Mouse (Mus musculus) limb, embryonic 13.5 days (tissue): ENCODE results near the gene Mafb. TPM values are rescaled to one million over a fixed set of nuclear protein-coding genes. Genes with fewer than 3 reads are reported as not detected.
A peak's percentile ranks its signal among the peaks of the same experiment; 100 is the strongest.

Source experiments
- ATAC-seq: fragments of 200-750 bp; cut with Nextera tagmentation; 2 replicates; pipeline ENCODE4 v1.8.0; 2017; ENCODE audit warnings: low read depth, moderate number of reproducible peaks, moderate TSS enrichment; ENCODE audit not compliant: low FRiP score
- H3K27ac ChIP-seq: fragments of 300-500 bp; sonication (generic); 2 replicates; pipeline ENCODE4 v1.5.1; 2015; ENCODE audit warnings: inconsistent platforms, mild to moderate bottlenecking, moderate library complexity
- H3K27me3 ChIP-seq: fragments of 300-500 bp; sonication (generic); 2 replicates; pipeline ENCODE4 v1.6.1; 2015; ENCODE audit warnings: mild to moderate bottlenecking, inconsistent platforms
- H3K36me3 ChIP-seq: fragments of 300-500 bp; sonication (generic); 2 replicates; pipeline ENCODE4 v1.6.1; 2015; ENCODE audit warnings: inconsistent platforms, mild to moderate bottlenecking, moderate library complexity
- H3K4me1 ChIP-seq: fragments of 300-500 bp; sonication (generic); 2 replicates; pipeline ENCODE4 v1.6.1; 2015; ENCODE audit warnings: inconsistent platforms
- H3K4me2 ChIP-seq: fragments of 300-500 bp; sonication (generic); replicated peaks from 2 replicates; pipeline ENCODE4 v1.6.1; 2015; ENCODE audit warnings: inconsistent platforms, mild to moderate bottlenecking, moderate library complexity
- H3K4me3 ChIP-seq: fragments of 300-500 bp; sonication (generic); 2 replicates; pipeline ENCODE4 v1.5.1; 2015; ENCODE audit warnings: moderate library complexity, mild to moderate bottlenecking, inconsistent platforms
- H3K9ac ChIP-seq: fragments of 300-500 bp; sonication (generic); 2 replicates; pipeline ENCODE4 v1.6.1; 2015; ENCODE audit warnings: mild to moderate bottlenecking, inconsistent platforms
- H3K9me3 ChIP-seq: fragments of 300-500 bp; sonication (generic); 2 replicates; pipeline ENCODE4 v1.6.1; 2016; ENCODE audit warnings: inconsistent platforms
- WGBS: fragments of 180-500 bp; shearing (Covaris S2); methylation state at CpG from one replicate; pipeline ENCODE4 v1.1.7; 2015; 5-methylcytosine and 5-hydroxymethylcytosine counted together
- polyA plus RNA-seq: library from polyadenylated mRNA; unstranded; fragments of >200 nt; fragmentation: Nextera tagmentation; extraction: Ambion mirVana; gene quantifications from 2 replicates; pipeline ENCODE4 v1.2.1, GENCODE M21; 2015

Gene Mafb
- polyA plus RNA-seq, 1 experiment from 2014 or later, result 30.9 TPM

DNA sequence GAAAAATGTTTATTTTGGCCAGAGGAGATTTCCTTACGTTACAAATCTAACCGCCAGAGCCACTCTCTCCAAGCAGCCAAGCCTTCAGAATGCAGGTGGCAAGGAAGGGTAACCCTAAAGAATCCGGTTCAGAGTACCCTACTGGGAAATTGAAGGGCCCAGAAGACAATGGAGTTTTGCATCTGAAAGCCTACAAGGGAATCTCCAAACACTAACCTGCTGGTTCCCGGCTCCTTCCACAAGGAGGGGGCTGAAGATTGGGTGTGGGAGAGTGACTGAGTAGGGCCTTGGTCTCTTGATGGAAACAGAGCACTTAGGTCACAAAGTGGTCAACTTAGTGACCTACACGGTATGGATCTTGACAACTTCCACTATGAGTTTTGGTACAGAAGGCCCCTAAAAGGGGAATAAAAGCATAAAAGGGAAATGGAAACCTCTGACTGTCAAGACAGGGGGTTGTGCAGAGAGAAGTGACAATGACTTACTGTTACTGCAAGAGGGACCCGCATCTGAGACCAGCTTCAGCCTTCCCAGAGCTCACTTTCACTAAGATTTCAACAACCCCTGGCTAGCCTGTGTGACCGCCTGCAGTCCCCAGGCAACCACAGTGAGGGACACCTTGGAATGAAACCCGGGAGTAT is 6.5 kb downstream of the Mafb start:
- 7% methylated on average over 8 of the region's 8 CpGs for whole genome bisulfite sequencing
- H3K36me3 ChIP-seq, result no peaks in the 10 kb centered on the region
- no peak overlapping the region for H3K9ac ChIP-seq
- no peak for ATAC-seq
- H3K4me1 ChIP-seq, result peaks cover 48% of the 10 kb centered on the region
- no peak overlapping the region for H3K27ac ChIP-seq
- H3K4me3 ChIP-seq, result no peak overlapping the region
- H3K4me2 ChIP-seq, result no peak overlapping the region
- no peaks in the 10 kb centered on the region for H3K9me3 ChIP-seq
- H3K27me3 ChIP-seq, result peaks cover 84% of the 10 kb centered on the region

DNA sequence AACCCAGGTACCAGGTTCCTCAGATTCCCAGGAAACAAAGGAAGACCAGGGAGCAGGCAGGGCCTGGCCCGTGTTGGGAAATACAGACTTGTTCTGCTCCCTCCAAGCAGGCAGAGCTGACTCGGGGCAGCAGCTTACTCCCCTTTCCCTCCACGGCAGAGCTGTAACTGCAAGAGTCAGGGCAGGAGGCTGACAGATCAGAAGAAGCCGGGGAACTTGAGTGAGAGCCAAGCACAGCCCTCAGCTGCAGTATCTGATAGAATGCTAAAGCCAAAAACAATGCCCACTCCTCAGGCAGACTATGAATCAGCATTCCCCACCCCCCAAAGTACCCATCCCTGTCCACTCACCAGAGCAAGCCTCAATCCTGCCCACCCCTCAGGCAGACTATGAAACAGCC is 8.0 kb downstream of the Mafb start:
- no peak for ATAC-seq
- Histone ChIP-seq H3K9me3 (no peaks in the 10 kb centered on the region), H3K4me1 (peaks cover 39% of the 10 kb centered on the region), H3K9ac (no peak overlapping the region), H3K4me3 (no peak overlapping the region), H3K4me2 (no peak overlapping the region), H3K27ac (no peak overlapping the region), H3K27me3 (peaks cover 83% of the 10 kb centered on the region), H3K36me3 (no peaks in the 10 kb centered on the region)
- WGBS, result 8% methylated on average over 4 of the region's 4 CpGs

DNA sequence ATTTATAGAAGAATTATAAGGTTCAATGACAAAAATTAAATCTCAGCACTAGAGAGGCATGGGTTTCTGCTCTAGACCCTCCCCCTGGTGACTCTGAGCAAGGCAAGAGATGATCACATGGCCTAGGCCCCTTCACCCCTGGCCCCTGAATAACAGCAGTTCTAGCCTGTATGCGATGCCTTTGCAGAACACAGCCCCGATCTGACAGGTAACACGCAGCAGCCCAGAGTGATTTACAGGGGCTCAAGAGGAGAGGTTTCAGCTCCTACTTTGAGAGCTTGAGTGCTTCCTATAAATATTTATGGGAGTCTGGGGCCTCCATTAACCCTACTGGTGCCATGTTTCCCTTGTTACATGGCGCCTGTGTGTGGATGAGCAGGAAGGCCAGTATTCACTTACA is 9.4 kb downstream of the Mafb start:
- Histone ChIP-seq H3K4me2 (peak overlapping the region; percentile 7; the same call in 1 of the 2 replicates), H3K9ac (no peak overlapping the region), H3K4me3 (no peak overlapping the region), H3K4me1 (peaks cover 43% of the 10 kb centered on the region), H3K27me3 (peaks cover 77% of the 10 kb centered on the region), H3K27ac (no peak overlapping the region), H3K36me3 (no peaks in the 10 kb centered on the region), H3K9me3 (no peaks in the 10 kb centered on the region)
- ATAC-seq, result peak; percentile 42
- 11% methylated on average over 4 of the region's 4 CpGs for WGBS

DNA sequence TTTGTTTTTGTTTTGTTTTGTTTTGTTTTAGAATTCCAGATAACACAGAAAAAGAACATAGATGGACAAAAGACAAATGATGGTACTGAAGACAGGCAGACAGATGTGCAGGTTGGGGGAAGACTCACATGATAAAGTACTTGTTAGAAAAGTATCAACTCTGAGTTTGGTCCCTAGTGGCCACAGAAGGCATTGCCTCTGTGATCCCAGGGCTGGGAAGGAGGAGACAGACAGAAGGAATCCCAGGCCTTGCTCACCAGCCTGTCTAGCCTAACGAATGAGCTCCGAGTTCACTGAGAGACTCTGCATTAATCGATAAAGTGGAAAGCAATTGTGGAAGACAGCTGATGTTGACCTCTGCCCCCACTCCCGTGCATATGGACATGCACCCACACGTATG is 10.7 kb downstream of the Mafb start:
- H3K4me1 ChIP-seq, result peaks cover 42% of the 10 kb centered on the region
- no peak overlapping the region for H3K27ac ChIP-seq
- H3K4me3 ChIP-seq, result no peak overlapping the region
- no peak for ATAC-seq
- H3K27me3 ChIP-seq, result peaks cover 68% of the 10 kb centered on the region
- H3K36me3 ChIP-seq, result no peaks in the 10 kb centered on the region
- no peak overlapping the region for H3K4me2 ChIP-seq
- H3K9me3 ChIP-seq, result no peaks in the 10 kb centered on the region
- WGBS, result 56% methylated on average over 5 of the region's 5 CpGs
- H3K9ac ChIP-seq, result no peak overlapping the region

DNA sequence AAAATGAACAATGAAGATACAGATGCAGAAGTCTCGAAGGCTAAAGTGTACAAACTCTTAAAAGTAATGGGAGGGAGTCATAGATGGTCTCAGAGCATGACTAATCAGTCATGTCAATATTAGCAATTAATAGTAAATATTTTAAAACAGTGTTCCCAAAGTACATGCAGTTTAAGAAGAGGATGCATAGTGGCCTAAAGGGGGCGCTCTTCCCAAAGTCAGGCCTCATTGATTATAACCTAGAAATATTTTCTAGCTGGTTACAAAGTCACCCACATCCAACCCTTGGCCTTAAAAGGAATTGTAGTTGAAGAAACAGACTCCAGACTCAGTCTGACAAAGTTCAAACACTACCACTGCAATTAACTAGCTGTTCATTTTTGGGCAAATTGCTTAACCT is 12.5 kb downstream of the Mafb start:
- Histone ChIP-seq H3K27ac (no peak overlapping the region), H3K4me1 (peaks cover 30% of the 10 kb centered on the region), H3K4me3 (no peak overlapping the region), H3K27me3 (peaks cover 54% of the 10 kb centered on the region), H3K4me2 (no peak overlapping the region), H3K36me3 (no peaks in the 10 kb centered on the region), H3K9ac (no peak overlapping the region), H3K9me3 (no peaks in the 10 kb centered on the region)
- ATAC-seq, result no peak
- 59% methylated on average over 2 of the region's 2 CpGs for whole genome bisulfite sequencing

DNA sequence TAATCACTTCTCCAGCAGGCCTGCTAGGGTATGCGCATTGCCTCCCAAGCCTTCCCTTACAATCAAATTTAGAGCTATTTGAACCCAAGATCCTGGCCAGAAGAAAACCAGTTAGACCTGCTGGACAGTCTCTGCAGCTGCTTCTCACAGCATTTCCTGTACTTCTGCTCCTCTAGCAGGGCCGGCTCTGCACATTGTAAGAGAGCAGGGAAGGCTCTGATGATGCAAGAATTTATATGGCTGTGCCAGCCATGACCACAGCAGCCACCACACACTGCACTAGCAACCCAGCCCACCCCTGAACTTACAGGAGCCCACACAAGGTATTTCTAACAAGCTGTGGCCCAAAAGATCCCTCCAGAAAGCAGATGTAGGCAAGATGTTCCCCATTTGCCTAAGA is 13.3 kb downstream of the Mafb start:
- no peaks in the 10 kb centered on the region for H3K36me3 ChIP-seq
- 34% methylated on average over 2 of the region's 2 CpGs for WGBS
- H3K9me3 ChIP-seq, result no peaks in the 10 kb centered on the region
- no peak overlapping the region for H3K9ac ChIP-seq
- peaks cover 46% of the 10 kb centered on the region for H3K27me3 ChIP-seq
- H3K4me1 ChIP-seq, result peaks cover 30% of the 10 kb centered on the region
- no peak overlapping the region for H3K4me2 ChIP-seq
- no peak for ATAC-seq
- no peak overlapping the region for H3K27ac ChIP-seq
- no peak overlapping the region for H3K4me3 ChIP-seq

DNA sequence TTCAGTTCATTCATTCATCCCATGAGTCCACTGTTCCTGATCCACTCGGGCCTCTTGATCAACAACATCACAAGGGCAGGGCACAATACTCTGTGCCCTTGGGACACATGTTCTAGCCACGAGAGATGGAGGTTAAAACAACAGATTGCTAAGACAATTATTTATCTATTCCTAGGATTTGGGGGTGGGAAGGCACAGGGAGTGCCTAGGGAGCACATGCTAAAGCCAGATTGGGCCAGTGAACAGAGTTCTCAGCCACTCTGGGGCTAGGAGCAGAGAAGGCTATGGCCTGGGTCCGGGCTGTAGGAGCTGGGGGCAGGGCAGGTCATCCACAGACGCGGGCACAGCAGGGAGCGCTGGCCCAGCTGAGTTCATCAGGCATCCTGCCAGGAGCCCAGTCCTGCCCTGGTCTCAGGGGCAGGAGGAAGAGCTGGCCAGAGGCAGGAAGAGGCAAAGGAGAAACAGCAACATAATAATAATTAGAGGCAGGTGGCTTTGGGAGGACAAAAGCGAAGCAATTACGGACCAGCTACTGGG is 15.8 kb downstream of the Mafb start:
- no peak for ATAC-seq
- Histone ChIP-seq H3K4me1 (peaks cover 21% of the 10 kb centered on the region), H3K36me3 (no peaks in the 10 kb centered on the region), H3K27me3 (peaks cover 23% of the 10 kb centered on the region), H3K9me3 (no peaks in the 10 kb centered on the region), H3K4me2 (no peak overlapping the region), H3K27ac (no peak overlapping the region), H3K4me3 (no peak overlapping the region), H3K9ac (no peak overlapping the region)
- 33% methylated on average over 8 of the region's 8 CpGs for WGBS

DNA sequence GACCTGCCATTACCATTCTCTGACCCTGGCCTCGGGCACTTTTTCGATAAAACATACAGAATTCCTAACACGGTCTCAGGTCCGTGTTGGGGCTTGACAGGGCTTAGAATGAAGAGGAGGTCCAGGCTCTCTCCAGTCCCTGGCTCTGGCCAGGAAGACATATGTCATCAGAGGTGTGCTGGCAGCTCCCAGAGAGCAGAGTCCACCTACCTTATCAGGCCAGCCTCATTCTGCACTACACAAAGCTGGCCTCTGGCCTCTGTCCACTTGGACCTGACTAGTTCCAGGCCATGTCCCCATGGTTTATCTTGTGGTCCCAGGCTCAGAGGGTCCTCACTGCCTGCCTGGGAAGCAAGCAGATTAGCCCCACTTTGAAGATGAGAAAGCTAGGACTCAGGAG is 17.3 kb downstream of the Mafb start:
- Histone ChIP-seq H3K27me3 (peaks cover 15% of the 10 kb centered on the region; the same call in 1 of the 2 replicates), H3K9me3 (no peaks in the 10 kb centered on the region), H3K4me2 (no peak overlapping the region), H3K4me3 (no peak overlapping the region), H3K4me1 (peaks cover 21% of the 10 kb centered on the region), H3K9ac (no peak overlapping the region), H3K36me3 (no peaks in the 10 kb centered on the region), H3K27ac (no peak overlapping the region)
- 42% methylated on average over 4 of the region's 4 CpGs for WGBS
- ATAC-seq, result no peak

DNA sequence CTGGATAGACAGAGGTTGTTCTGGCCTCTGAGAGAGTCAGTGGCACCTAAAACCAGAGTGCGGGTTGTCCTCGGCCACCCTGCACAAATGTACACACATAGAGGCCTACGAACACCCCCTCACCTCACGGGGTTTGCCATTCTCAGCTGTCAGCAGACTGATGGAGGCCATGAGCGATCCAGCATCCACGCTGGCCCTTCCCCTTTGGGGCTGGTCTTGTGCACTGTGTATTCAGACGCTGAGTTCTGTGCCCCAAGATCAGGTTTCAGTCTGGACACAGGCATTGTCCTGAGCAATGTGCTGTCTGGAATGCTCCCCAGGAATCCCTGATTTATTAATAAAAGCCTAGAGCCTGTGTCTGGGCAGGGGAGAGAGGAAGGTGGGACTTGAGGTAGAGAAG is 18.1 kb downstream of the Mafb start:
- H3K9ac ChIP-seq, result no peak overlapping the region
- H3K27me3 ChIP-seq, result peaks cover 13% of the 10 kb centered on the region; the same call in 1 of the 2 replicates
- H3K36me3 ChIP-seq, result no peaks in the 10 kb centered on the region
- WGBS, result 27% methylated on average over 7 of the region's 7 CpGs
- H3K4me1 ChIP-seq, result peaks cover 21% of the 10 kb centered on the region
- no peaks in the 10 kb centered on the region for H3K9me3 ChIP-seq
- H3K4me2 ChIP-seq, result no peak overlapping the region
- ATAC-seq, result no peak; the same call in 1 of the 2 replicates
- no peak overlapping the region for H3K27ac ChIP-seq
- no peak overlapping the region for H3K4me3 ChIP-seq

DNA sequence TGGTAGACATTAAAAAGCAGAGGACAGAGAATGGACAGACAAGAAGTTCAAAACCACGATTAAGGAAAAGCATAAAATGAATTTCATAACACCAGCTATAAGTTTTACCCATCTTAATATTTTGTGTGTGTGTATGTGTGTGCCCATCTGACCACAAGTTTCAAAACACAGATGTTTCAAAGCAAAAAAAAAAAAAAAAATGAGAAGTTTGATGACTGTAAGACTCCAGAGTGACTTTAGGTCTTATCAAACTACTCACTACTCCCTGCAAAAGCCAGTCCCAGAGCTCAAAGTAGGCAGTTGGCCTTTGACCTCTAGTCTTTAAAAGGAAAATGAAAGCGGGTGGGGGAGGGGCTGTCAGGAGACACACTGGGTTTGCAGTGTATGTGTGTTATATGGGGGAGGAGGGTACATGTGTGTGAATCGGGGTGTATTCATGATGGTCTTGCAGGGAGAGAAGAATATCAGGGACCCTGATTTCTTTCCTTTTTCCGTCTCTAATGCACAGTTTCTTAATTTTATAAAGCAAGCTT is 18.7 kb downstream of the Mafb start:
- H3K9me3 ChIP-seq, result no peaks in the 10 kb centered on the region
- ATAC-seq, result no peak
- H3K4me1 ChIP-seq, result peaks cover 16% of the 10 kb centered on the region
- H3K27me3 ChIP-seq, result peaks cover 8% of the 10 kb centered on the region; the same call in 1 of the 2 replicates
- H3K4me2 ChIP-seq, result no peak overlapping the region
- H3K4me3 ChIP-seq, result no peak overlapping the region
- 35% methylated on average over 4 of the region's 4 CpGs for WGBS
- H3K27ac ChIP-seq, result no peak overlapping the region
- H3K36me3 ChIP-seq, result no peaks in the 10 kb centered on the region
- H3K9ac ChIP-seq, result no peak overlapping the region

DNA sequence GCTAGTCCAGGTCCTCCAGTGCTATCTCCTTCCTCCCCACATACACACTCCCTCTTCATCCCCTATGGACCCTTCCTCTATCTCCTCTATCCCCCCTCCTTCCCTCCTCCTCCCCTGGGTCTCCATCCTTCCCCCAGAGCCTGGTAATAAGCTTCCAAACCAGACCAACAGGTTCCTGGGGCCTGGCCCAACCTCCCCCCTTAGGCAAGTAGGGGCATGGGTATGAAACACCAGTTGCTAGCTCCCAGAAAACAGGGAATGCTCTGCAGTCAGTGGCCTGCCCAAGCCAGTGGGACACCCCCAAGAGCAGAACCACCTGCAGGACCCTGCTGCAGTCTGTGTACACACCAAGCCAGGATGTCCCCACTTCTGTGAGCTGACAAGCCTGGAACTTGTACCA is 21.2 kb downstream of the Mafb start:
- Histone ChIP-seq H3K36me3 (no peaks in the 10 kb centered on the region), H3K9ac (no peak overlapping the region), H3K9me3 (no peaks in the 10 kb centered on the region), H3K27me3 (peaks cover 3% of the 10 kb centered on the region; the same call in 1 of the 2 replicates), H3K27ac (no peak overlapping the region), H3K4me2 (no peak overlapping the region), H3K4me3 (no peak overlapping the region), H3K4me1 (peaks cover 11% of the 10 kb centered on the region)
- no peak for ATAC-seq

DNA sequence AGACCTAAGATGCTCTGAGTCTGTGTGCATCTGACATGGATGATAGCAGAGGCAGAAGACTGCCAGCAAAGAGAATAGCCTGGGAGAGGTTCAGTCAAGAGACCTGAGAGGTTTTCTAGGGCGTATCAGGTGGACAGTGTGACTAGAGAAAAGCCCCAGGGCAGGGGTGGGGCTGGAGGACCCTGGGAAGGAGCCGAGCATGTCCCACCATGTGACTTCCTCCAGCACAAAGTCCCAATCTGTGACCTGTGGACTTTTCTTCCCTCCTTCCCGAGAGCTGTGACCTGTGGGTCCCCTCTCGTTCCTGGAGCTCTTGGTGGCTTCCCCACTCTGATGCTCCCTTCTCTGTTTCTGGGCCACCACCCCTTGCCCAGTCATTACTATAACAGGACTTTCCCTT is 26.7 kb downstream of the Mafb start:
- Histone ChIP-seq H3K27ac (no peak overlapping the region), H3K9ac (no peak overlapping the region), H3K4me3 (no peak overlapping the region), H3K27me3 (no peaks in the 10 kb centered on the region), H3K36me3 (no peaks in the 10 kb centered on the region), H3K4me2 (no peak overlapping the region), H3K4me1 (no peaks in the 10 kb centered on the region), H3K9me3 (no peaks in the 10 kb centered on the region)
- WGBS, result 54% methylated on average over 4 of the region's 4 CpGs
- no peak for ATAC-seq

DNA sequence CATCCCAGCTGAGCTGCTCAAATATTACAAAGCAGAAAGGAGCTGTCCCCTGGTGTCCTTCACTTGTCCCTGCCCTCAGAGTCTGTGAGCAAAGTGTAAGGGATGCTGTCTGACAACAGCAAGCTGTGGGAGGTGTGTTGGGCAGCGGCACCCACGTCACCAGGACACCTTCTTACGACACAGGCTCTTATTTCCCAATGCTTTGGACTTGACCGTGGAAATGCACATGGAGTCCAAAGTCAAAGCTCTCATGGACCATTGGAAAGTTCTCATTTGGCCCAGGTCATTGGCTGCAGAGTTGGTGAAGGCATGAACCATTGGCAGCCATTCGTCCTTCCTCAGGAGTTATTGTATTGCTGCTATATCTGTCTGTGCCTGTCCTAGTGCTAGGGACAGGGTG is 27.3 kb downstream of the Mafb start:
- Histone ChIP-seq H3K4me1 (no peaks in the 10 kb centered on the region), H3K4me3 (no peak overlapping the region), H3K27ac (no peak overlapping the region), H3K4me2 (no peak overlapping the region), H3K27me3 (no peaks in the 10 kb centered on the region), H3K36me3 (no peaks in the 10 kb centered on the region), H3K9me3 (no peaks in the 10 kb centered on the region), H3K9ac (no peak overlapping the region)
- 87% methylated on average over 5 of the region's 5 CpGs for WGBS
- no peak for ATAC-seq
